Comparison of ENCODE assay signal across 16 mouse cellular contexts in genomic region chr7:49071141-49071567, GRCm38 (mm10).
DNase-seq lines count a peak whose midpoint lies in the region; ATAC-seq lines count a peak whose summit lies in the region.
"Had no signal": no experiment of that assay in that cellular context is flagged by ENCODE, and none has a peak within 500 bp of the region (broad histone marks: within the 10 kb centered on the region; RNA-seq: fewer than 3 reads in every experiment).

No protein-coding gene starts in this region.

- H3K4me1 ChIP-seq in forebrain, embryonic 11.5 days (replicated peaks; ENCODE audit: control insufficient read depth, insufficient read depth, low read length) = peaks cover 10% of the 10 kb centered on the region
- H3K4me1 ChIP-seq in forebrain, embryonic 15.5 days = peaks cover 19% of the 10 kb centered on the region
- H3K4me1 ChIP-seq in hindbrain, embryonic 14.5 days (replicated peaks; ENCODE audit: control insufficient read depth, insufficient read depth, low read length) = peaks cover 50% of the 10 kb centered on the region
- H3K4me1 ChIP-seq in neural tube, embryonic 13.5 days (replicated peaks) = peaks cover 83% of the 10 kb centered on the region
- H3K4me1 ChIP-seq in intestine, embryonic 15.5 days (replicated peaks) = no peaks in the 10 kb centered on the region

- no peaks in the 10 kb centered on the region for H3K9me3 ChIP-seq in forebrain, embryonic 11.5 days (ENCODE audit: control insufficient read depth, low read length)
- H3K9me3 ChIP-seq in forebrain, embryonic 15.5 days = no peaks in the 10 kb centered on the region
- H3K9me3 ChIP-seq in hindbrain, embryonic 14.5 days (ENCODE audit: control insufficient read depth, low read length) = no peaks in the 10 kb centered on the region
- no peaks in the 10 kb centered on the region for H3K9me3 ChIP-seq in neural tube, embryonic 13.5 days
- H3K9me3 ChIP-seq in intestine, embryonic 15.5 days = no peaks in the 10 kb centered on the region
- H3K9me3 ChIP-seq: heart, embryonic 15.5 days had no signal

- peak overlapping the region; percentile 37; the same call in 1 of the 2 replicates for H3K27ac ChIP-seq in forebrain, embryonic 11.5 days (ENCODE audit: low read depth, low read length)
- H3K27ac ChIP-seq in forebrain, embryonic 15.5 days (replicated peaks) = no peak overlapping the region
- H3K27ac ChIP-seq in hindbrain, embryonic 14.5 days = peak overlapping the region; percentile 60
- H3K27ac ChIP-seq in neural tube, embryonic 13.5 days (replicated peaks) = peak overlapping the region; percentile 64
- no peak overlapping the region for H3K27ac ChIP-seq in intestine, embryonic 15.5 days
- H3K27ac ChIP-seq: heart, embryonic 15.5 days; kidney, postnatal 0 days; liver, embryonic 14.5 days had no signal

- peak overlapping the region; percentile 21; the same call in 1 of the 2 replicates for H3K9ac ChIP-seq in forebrain, embryonic 11.5 days (ENCODE audit: low read length)
- H3K9ac ChIP-seq in forebrain, embryonic 15.5 days (replicated peaks) = no peak overlapping the region
- no peak overlapping the region for H3K9ac ChIP-seq in hindbrain, embryonic 14.5 days
- no peak overlapping the region for H3K9ac ChIP-seq in neural tube, embryonic 13.5 days
- H3K9ac ChIP-seq in intestine, embryonic 15.5 days = no peak overlapping the region
- H3K9ac ChIP-seq: heart, embryonic 15.5 days; liver, embryonic 14.5 days had no signal

- peaks cover 16% of the 10 kb centered on the region; the same call in 1 of the 2 replicates for H3K27me3 ChIP-seq in forebrain, embryonic 11.5 days (ENCODE audit: control insufficient read depth, insufficient read depth, low read length)
- H3K27me3 ChIP-seq in forebrain, embryonic 15.5 days = peaks cover 5% of the 10 kb centered on the region; the same call in 1 of the 2 replicates
- no peaks in the 10 kb centered on the region for H3K27me3 ChIP-seq in hindbrain, embryonic 14.5 days (ENCODE audit: control insufficient read depth, insufficient read depth, low read length)
- H3K27me3 ChIP-seq in neural tube, embryonic 13.5 days = no peaks in the 10 kb centered on the region
- no peaks in the 10 kb centered on the region for H3K27me3 ChIP-seq in intestine, embryonic 15.5 days (replicated peaks)
- H3K27me3 ChIP-seq: heart, embryonic 15.5 days had no signal

- H3K4me2 ChIP-seq in forebrain, embryonic 11.5 days (ENCODE audit: low read depth, low read length, severe bottlenecking) = no peak overlapping the region
- H3K4me2 ChIP-seq in forebrain, embryonic 15.5 days (replicated peaks) = no peak overlapping the region
- H3K4me2 ChIP-seq in hindbrain, embryonic 14.5 days (replicated peaks) = no peak overlapping the region
- no peak overlapping the region for H3K4me2 ChIP-seq in neural tube, embryonic 13.5 days
- H3K4me2 ChIP-seq in intestine, embryonic 15.5 days (replicated peaks) = no peak overlapping the region
- H3K4me2 ChIP-seq: heart, embryonic 15.5 days had no signal

- DNase-seq in forebrain, embryonic 11.5 days (ENCODE audit: low spot score) = peak; percentile 46
- DNase-seq in ZHBTc4 (ENCODE audit: low read depth, low spot score) = peak; percentile 29
- no peak for DNase-seq in hindbrain, embryonic 14.5 days (ENCODE audit: low spot score)
- no peak for DNase-seq in embryo, embryonic 10 days (ENCODE audit: low spot score)
- DNase-seq in gastrocnemius, adult 18-20 months (ENCODE audit: low spot score) = no peak
- DNase-seq: adrenal gland, adult 2 months; cerebellum, adult 8-10 months; layer of hippocampus, postnatal 36 days; lung, postnatal 14 days had no signal

- 9% methylated on average over 7 of the region's 7 CpGs for WGBS in forebrain, embryonic 11.5 days
- 13% methylated on average over 7 of the region's 7 CpGs for WGBS in forebrain, embryonic 15.5 days
- 9% methylated on average over 7 of the region's 7 CpGs for WGBS in hindbrain, embryonic 14.5 days
- 5% methylated on average over 7 of the region's 7 CpGs for WGBS in neural tube, embryonic 13.5 days
- 33% methylated on average over 7 of the region's 7 CpGs for WGBS in intestine, embryonic 15.5 days

- no peak overlapping the region for H3K4me3 ChIP-seq in forebrain, embryonic 11.5 days (ENCODE audit: low read depth, low read length)
- no peak overlapping the region for H3K4me3 ChIP-seq in forebrain, embryonic 15.5 days
- no peak overlapping the region for H3K4me3 ChIP-seq in hindbrain, embryonic 14.5 days (replicated peaks; ENCODE audit: low read length)
- no peak overlapping the region for H3K4me3 ChIP-seq in neural tube, embryonic 13.5 days
- no peak overlapping the region for H3K4me3 ChIP-seq in intestine, embryonic 15.5 days (replicated peaks)
- H3K4me3 ChIP-seq: heart, embryonic 15.5 days had no signal

- no peak for ATAC-seq in forebrain, embryonic 11.5 days (replicated peaks; ENCODE audit: low FRiP score)
- no peak for ATAC-seq in forebrain, embryonic 15.5 days (replicated peaks)
- ATAC-seq in hindbrain, embryonic 14.5 days (ENCODE audit: low FRiP score) = 0 out of 2 replicates have a peak, but pooled peaks have one; percentile 19
- no peak for ATAC-seq in neural tube, embryonic 13.5 days (ENCODE audit: low read depth)
- ATAC-seq in intestine, embryonic 15.5 days = no peak
- ATAC-seq: intestine, embryonic 16.5 days had no signal

- H3K36me3 ChIP-seq in forebrain, embryonic 11.5 days (ENCODE audit: control insufficient read depth, insufficient read depth, low read length) = no peaks in the 10 kb centered on the region
- H3K36me3 ChIP-seq in forebrain, embryonic 15.5 days = no peaks in the 10 kb centered on the region
- H3K36me3 ChIP-seq in hindbrain, embryonic 14.5 days (replicated peaks; ENCODE audit: control insufficient read depth, insufficient read depth) = no peaks in the 10 kb centered on the region
- no peaks in the 10 kb centered on the region for H3K36me3 ChIP-seq in neural tube, embryonic 13.5 days
- no peaks in the 10 kb centered on the region for H3K36me3 ChIP-seq in intestine, embryonic 15.5 days
- H3K36me3 ChIP-seq: heart, embryonic 15.5 days had no signal

Comparison
In these comparisons a context has a peak if more than half of its experiments do, and no peak if none do; other contexts are left out.
1. H3K27ac ChIP-seq: peak in forebrain, embryonic 11.5 days (single experiment), hindbrain, embryonic 14.5 days (single experiment) and neural tube, embryonic 13.5 days (single experiment); none in forebrain, embryonic 15.5 days (single experiment) and intestine, embryonic 15.5 days (single experiment).
2. DNase-seq: peak in forebrain, embryonic 11.5 days (single experiment) and ZHBTc4 (single experiment); none in hindbrain, embryonic 14.5 days (single experiment), embryo, embryonic 10 days (single experiment) and gastrocnemius, adult 18-20 months (single experiment).